Mouse (Mus musculus) layer of hippocampus, postnatal 25 days (tissue): ENCODE measurements around the gene Mocs1. TPM values are rescaled to one million over a fixed set of nuclear protein-coding genes. Genes with fewer than 3 reads are reported as not detected.

Experiments
- DNase-seq, 2 experiments: peaks; one replicate each; pipeline ENCODE4 v3.0.0; 2022; ENCODE audit warnings: mixed read lengths in 2 of 2, low spot score in 1 of 2; ENCODE audit errors: extremely low spot score in 1 of 2
- total RNA-seq, 2 experiments: library from RNA; stranded (reverse); gene quantifications; 2 replicates each; pipeline ENCODE4 v1.2.3; 2021

Mocs1 gene
- 10 to 100 TPM; 12.9 to 13.7 TPM for total RNA-seq

GRCm38 (mm10) chr17:49428239-49428688 lies at the start of gene Mocs1:
Gene Mocs1, plus strand, starts transcription at chr17:49428362.
- peak; percentile 81 to 85 for DNase-seq

DNA sequence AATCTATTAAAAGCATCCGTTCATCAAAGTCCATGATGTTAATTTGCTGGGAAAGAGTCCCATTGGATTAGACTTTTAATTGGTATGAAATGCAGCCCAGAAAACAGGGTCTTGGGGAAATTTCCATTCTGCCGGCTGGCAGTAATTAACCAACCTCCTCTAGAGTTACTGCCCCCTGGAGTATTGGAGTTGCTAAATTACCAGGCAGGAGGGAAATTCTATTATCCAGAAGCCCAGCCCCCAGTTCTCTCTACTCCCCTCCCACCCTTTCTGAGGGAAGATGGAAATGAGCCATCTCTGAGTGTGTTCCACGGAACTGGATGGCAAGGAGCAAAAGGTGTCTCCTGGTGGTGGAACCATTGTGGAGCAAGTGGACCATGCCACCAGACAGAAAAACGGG lies 48.5 kb upstream of the Mocs1 start:
- DNase-seq = no peak

GRCm38 (mm10) chr17:49384217-49384943 lies 43.8 kb upstream of the Mocs1 start:
- no peak for DNase-seq

DNA sequence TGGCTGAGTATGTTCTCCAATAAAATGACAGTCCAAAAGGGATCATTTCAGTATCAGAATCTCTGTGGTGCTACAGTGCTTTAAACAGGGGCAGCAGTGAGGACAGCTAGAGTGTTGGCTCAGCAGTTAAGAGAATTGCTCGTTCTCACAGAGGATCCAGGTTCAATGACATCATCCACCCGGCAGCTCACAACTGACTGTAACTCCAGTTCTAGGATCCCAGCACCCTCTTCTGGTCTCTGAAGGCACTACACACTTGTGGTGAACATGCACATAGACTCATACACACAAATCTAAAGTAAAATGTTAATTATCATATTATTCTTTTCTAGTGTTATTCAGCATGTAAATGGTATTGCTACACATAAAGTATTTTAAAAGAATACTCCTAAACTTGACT lies 40.4 kb upstream of the Mocs1 start:
- DNase-seq = no peak

GRCm38 (mm10) chr17:49392751-49393150 lies 35.4 kb upstream of the Mocs1 start:
- DNase-seq = no peak

DNA sequence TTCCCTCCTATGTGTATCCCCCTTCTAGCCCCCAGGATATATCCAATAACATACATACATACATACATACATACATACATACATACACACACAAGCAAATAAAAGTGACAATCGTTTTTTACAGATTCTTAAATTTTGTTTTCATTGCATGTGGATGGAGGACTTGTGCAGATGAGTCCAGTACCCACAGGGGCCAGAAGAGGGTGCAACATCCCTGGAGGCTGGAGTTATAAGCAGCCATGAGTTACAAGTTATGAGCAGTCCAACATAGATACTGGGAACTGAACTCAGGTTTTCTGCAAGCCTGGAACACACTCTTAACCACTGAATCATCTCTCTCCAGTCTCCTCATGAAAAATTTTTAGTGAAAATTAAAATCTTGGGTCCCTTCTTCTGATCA lies 33.3 kb upstream of the Mocs1 start:
- peak in 1 of 2 experiments; percentile 16 for DNase-seq

DNA sequence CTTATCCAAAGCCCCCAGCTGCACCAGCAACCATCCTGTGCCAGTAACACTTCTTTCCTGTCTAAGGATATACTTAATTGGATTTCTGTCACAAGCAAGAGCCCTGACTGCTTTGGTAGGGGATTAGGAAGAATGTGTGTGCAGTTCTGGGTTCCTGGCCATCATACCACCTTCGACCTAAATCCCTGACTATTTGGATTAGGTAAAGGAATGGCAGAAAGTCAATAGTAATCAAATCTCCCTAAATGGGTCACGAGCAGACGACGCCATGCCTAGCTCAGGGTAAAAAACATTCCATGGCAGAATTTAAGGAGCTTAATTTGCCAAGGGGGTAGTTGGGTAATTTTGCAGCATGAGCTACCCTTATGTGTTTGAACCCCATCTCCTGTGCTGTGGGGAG lies 28.6 kb upstream of the Mocs1 start:
- no peak for DNase-seq

- DNase-seq = peak; percentile 76 to 95
Measured at GRCm38 (mm10) chr17:49400130-49400529, 28.0 kb upstream of the Mocs1 start.

- no peak for DNase-seq
Measured at GRCm38 (mm10) chr17:49403151-49403550, 25.0 kb upstream of the Mocs1 start.

DNA sequence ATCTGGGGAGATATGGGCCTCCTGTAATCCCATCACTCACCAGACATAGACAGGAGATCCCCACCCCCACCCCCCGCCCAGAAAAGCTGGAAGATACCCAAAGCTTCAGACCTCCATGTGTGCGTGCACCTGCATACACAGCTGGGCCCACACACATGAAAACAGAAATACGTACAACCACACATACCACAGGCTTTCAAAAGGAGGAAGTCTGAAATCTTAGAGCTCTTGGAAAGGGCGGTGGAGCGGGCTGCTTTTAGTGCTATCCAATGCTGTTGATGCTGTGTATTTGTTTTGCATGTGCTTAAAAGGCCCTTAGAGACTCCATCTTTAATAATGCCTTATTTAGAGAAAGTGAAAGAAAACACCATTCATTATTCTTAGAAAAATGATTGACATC lies 22.2 kb upstream of the Mocs1 start:
- DNase-seq = no peak

DNA sequence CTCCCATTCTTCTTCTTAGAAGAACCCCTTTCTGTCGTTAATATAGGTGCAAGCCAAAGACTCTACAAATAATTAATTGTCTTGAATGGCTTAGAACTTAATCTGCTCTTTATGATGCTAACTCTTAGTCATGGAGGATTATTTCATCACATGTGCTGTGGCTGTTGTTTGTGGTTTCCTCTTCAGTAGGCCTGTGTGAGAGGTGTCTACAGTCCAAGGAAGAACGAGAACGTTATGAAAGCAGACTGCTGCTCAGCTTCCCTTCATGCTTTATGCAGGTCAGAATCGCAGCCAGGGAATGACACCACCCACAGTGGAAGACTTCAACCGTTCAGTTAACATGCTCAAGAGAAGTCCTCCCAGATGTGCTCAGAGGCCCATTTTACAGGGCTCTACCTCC lies 15.2 kb upstream of the Mocs1 start:
- DNase-seq = no peak

- DNase-seq = no peak
Measured at GRCm38 (mm10) chr17:49413554-49413953, 14.6 kb upstream of the Mocs1 start.

GRCm38 (mm10) chr17:49416228-49416627 lies 11.9 kb upstream of the Mocs1 start:
- DNase-seq = no peak

- DNase-seq = no peak
Measured at GRCm38 (mm10) chr17:49419813-49420212, 8.3 kb upstream of the Mocs1 start.

DNA sequence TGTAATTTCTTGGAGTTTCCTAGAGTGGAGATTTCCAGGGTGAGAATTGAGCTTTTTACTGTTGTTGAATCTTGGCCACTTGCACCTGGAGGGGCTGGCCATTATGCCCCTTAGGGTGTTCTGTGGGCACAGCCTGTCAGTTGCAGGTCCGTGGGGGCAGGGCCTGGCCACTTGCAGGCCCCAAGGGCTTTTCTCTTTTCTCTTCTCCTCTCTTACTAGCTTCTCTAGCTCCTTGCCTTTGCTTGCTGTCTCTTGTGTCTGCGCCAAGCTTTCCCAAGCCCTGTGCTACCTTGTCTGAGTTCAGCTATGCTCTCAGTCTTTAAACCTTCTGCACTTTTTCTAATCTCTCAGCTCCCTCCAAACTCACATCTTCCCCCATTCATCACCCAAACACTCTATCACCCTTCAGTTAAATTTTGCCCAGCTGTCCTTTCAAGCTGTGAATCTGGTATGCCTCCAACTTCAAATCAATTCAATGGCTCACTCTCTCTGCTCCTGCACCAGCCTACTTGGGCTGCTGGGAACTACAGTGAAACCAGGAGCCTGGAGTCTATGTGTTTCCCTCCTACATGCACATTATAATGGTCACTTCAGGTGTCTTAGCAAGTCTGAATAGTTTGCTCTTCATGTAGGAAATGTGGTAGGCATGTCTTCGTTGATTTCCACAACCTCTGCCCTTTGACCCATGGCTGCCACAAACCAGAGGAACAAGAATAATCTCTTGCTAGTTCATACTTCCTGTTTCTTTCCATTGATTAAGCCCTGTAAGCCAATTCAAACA lies 5.7 kb upstream of the Mocs1 start:
- no peak for DNase-seq

GRCm38 (mm10) chr17:49423067-49423325 lies 5.2 kb upstream of the Mocs1 start:
- DNase-seq = no peak

DNA sequence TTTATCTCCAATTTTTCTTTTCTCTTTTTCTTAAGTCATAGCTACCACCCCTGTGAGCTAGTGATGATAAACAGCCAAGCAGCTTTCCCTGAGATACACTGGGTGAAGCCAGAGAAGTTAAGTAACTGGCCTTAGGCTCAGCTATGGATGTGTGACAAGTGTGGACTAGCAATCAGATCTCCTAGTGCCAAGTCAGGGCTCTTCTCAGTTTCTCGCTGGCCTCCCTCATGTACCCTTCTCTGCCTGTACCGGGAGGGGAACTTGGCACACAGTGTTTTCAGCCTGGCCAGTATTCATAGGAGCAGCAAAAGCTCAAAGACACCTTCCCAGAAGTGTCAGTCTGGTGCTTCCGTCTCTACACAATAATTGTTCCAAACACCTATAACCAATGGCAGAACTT lies 4.3 kb upstream of the Mocs1 start:
- DNase-seq = no peak

DNA sequence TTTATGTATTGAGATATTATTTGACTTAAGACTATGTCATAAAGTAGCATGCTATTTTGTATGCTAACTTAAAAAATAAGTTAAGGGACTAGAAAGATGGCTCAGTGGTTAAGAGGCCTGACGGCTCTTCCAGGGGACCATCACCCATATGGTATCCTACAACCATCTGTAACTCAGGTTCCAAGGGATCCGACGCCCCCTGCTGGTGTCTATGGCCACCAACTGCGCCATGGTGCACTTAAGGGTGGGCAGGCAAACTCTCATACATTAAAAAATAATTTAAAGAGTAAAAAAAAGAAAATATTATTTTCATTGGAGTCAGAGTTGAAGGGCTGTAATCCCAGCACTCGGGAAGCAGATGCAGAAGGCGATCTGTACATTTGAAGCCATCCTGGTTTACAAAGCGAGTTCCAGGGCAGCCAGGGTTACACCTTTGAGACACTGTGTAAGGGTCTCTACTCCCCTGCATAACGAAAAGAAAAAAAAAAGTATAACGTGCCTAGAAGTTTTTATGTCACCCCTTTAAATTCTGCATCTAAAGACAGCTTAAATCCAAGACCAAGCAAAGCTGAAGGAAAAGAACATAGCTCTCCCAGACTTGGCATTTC lies 427 bp upstream of the Mocs1 start:
- DNase-seq = no peak

DNA sequence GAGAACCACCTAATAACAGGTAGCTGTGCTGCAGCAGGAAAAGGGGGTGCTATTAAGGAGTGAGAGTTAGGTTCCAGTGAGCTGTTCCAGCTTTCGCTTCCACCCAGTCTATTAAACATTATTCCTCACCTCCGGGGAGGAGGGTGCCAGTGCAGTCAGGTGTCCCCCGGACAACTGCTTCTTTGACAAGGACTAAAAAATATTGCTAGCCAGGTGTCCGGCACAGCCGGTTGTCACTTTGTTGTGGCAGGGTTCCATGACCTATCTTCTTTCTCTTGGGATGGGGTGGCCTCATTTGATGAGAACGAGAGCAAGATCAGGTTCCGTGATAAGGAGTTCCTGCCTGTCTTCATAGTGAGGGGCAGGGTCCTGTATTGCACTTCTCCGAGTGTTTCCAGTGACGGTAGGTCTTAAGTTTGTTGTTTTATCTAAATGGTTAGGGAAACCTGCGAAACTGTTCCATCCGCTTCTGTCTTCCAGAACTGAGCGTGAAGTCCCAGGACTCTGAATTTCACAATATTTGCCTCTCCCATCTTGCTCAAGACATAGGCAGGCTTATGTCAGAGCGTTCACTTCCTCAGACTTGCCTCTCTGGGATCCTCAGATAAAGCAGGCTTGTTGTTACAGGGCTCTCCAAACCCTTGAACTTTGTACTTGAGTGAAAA lies 721 bp downstream of the Mocs1 start:
- DNase-seq = no peak

DNA sequence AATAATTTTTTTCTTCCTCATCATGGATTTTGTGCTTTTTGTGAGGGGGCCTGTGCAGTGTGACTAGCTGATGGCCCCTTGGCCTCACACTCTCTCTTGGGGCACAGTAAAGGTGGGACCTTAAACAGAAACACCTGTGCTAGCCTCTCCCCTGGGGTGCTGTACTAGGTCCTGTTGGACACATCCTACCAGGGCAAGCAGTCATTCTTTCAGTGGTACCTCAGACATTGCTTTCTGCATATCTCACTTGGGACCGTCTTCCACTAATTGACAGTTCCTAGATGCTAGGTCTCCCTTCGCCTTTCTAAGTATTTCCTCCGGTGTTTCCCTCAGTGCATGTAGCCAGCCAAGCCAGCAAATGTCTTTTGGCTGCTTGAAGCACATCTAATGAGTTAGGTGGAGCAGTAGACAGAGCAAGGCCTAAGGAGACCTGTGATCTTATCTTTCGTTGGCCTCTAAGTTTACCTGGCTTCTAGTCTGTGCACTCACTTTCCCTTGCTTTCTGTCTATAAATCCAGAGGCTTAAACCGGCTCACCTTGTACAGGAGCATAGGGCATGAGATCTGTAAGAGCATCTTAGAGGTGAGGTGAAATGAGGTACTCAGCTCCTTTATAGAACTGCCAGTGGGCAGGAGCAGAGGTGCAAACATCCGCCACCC lies 1.4 kb downstream of the Mocs1 start:
- DNase-seq = no peak

DNA sequence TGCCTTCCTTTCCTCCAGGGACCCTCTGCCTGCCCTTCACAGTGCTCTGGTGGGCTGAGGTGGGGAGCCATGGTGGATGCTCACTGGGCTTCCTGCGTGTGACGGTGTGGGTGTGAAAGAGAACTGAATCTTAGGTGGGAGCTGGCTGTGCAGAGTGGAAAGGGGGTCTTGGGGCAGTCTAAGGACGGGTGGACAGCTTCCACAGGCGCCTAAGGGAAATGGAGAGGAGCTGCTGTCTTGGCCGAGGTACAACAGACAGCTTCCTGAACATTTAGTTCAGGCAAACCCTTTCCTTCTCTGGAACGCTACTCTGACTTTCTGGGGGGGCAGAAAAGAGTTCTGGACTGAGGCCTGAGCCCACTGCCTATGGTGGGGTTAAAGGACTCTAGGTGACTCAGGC lies 2.0 kb downstream of the Mocs1 start:
- no peak for DNase-seq
